Mouse (Mus musculus) embryo, embryonic 10.5 days (tissue): Measurements from ENCODE around the gene Calm2.

Source experiments
- DNase-seq: peaks from one replicate; pipeline ENCODE4 v3.0.0-alpha.2; 2015; ENCODE audit warnings: low spot score

The Calm2 gene

GRCm38 (mm10) chr17:87458911-87459749 lies 12.4 kb upstream of the Calm2 start:
- DNase-seq: peak; percentile 56

DNA sequence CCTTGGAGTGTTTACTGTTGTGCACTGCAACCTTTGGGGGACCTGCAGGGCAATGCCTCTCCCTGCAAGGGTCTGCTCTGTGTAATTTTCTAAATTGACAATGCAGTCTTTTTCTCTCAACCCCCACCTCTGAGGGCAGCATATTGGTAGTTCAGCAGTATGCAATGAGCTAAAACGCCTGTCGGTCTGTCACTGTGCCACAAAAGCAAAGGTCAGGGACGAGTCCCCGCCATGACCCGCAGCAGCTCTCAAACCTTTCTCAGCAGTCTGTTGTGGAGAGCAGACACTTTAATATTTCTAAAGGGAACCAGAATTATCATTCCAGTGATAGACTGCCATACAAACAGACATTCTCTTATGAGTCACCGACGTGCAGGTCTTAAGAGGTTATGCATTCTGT lies 11.2 kb upstream of the Calm2 start:
- DNase-seq: peak; percentile 41

DNA sequence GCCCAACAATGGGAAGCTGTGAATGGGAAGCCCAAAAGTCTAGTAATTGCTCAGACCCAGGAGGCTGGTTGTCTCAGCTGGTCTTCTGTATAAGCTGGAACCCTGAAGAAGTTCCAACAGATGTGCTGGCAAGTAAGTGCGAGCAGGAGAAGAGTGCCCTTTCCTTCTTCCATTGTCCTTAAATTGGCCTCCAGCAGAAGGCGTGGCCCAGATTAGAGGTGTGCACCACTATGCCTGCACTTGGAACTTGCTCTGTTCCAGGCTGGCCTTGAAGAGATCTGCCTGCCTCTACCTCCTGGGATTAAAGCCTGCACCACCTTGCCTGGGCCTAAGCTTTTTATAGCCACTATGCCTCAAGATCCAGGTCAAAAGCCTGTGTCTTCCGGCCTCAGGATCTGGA lies 7.4 kb upstream of the Calm2 start:
- no peak for DNase-seq

- no peak for DNase-seq
These were observed 6.6 kb upstream of the Calm2 start for GRCm38 (mm10) chr17:87453336-87453735.

DNA sequence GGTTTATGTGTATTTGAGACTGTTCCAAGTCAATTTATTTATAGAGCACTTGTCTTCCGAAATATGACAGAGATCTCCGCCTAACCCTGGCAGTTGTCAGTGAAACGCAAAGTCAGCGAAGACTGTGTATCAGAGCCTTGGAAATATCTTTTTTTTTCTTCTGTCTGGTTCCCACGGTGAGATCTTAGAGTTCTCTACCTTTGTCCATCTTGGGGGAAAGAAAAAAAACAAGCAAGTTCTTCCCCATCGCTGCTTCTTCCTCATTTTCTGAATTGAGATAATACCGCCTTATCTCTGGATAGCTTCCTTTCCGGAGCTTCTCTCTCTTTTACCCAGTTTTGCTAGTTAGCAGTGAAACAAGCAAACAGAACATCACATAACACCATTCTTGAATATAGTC lies 2.1 kb upstream of the Calm2 start:
- DNase-seq: no peak

GRCm38 (mm10) chr17:87448339-87448738 lies 1.6 kb upstream of the Calm2 start:
- no peak for DNase-seq

DNA sequence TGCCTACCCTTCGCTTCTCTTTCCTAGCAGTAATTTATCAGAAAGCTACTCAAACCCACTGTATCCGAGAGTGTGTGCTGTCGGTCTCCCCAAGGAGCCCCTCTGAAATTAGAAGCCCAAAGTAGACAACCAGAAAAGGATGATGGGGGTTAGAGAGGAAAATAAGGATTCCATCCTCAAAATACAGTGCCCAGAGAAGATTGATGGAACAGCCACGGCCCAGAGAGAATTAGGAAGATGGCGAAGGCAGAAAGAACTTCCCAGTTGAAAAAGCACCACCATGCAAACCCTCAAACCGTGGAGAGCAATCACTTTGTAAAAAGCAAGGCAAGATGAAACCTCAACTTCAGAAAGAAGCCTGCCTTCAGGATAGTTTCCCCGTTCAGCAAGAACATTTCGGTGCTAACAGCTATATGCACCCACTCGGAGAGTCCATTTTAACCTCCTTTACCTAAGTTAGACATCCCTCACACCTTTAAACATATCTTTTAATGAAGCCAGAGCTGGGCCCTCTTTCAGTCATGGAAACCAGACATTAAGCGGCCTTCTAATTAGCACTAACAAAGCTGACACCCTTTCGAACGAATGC lies 971 bp upstream of the Calm2 start:
- peak; percentile 26 for DNase-seq

- peak; percentile 80 for DNase-seq
These were observed 593 bp downstream of the Calm2 start for GRCm38 (mm10) chr17:87445917-87446766.

DNA sequence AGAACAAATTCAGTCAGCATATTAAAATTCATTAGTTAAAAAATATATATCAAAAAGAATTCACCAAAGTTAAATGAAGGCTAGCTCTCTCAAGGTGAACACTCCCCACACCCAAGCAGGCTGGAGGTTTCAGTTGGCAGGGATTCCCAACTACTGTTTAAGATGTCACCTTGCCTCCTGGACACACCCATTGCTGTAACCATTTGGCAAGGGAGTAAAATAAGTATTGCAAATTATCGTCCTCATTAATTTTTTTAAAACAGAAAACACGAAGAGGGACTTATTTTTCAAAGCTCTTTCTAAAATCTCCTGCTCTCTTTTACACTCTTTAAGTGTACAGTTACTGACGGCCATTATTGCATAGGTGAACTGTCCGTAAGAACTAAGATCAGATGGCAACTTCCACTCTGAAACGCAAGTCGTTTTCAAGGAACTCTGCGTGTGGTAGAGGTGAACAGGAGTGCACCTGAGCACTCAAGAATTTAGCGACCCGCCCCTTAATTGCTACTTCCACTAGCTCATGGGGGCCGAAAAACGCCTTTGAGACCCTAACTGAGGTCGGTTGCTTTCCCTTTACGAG lies 1.3 kb downstream of the Calm2 start:
- DNase-seq: no peak

GRCm38 (mm10) chr17:87444763-87445162 lies 2.0 kb downstream of the Calm2 start:
- DNase-seq: no peak

DNA sequence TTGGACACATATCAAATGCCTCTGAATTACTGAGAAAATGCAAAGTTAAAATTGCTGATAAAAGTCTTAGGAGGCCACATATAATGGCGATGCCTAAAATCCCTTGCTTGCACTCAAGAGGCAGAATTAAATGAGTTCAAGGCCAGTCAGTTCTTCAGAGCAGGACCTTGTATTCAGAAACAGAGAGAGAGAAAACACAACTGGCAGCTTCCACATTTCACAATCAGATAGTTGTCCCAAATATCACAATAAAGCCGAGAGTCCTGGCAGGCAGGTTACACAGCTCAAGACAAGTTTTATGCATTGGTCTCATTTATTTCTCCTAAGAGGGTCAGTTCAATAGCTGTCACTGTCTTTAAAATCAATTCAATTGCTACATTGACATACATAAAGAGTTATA lies 5.2 kb downstream of the Calm2 start:
- no peak for DNase-seq

DNA sequence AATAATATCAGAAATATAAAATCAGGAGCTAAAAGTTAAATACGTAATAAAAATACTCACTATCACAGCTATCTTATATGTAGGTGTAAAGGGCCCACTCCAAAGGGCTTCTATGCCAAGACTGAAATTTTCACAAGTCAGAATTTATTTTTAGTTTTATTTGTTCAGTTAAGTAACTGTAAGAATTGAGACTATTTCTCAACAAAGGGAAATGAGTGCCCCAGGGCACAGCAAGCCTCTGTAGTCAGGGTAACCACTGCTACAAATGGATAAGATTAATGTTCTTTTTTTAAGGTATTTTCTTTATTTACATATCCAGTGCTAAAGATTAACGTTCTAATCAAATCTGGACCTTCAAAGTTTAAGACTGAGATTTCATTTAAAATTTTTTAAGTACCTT lies 7.3 kb downstream of the Calm2 start:
- no peak for DNase-seq

DNA sequence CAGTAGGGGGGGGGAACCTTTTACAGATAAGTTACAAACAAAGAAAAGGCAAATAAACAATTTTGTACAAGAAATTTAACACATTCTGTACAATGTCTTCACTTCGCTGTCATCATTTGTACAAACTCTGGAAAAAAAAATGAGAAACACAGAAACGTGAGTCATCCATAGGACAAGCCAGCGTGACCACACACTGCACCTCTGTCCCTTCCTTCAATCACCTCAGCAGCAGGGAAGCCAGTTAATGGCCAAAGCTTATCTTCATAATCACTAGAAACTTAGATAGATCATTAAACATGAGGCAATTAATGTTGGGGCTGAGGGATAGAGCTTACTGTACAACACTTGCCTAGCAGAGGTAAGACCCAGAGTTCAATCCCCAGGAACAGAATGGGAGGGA lies 12.8 kb downstream of the Calm2 start:
- DNase-seq: no peak

DNA sequence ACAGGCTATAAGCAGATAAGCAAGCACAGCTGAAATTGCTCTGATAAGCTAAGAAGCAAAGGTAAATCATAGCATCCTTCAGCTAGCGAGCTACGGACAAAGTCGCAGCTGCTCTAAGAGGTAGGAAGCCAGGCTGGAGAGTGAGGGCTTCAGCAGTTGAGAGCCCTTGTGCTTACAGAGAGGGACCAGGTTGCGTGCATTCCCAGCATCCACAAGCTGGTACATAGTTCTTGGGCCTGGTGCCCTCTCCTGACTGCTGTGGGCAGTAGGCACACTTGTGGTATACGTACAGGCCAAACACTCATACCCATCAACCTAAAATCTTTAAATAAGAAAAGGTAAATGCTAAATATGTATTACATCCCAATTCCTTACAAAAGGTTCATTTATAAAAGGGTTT lies 14.0 kb downstream of the Calm2 start:
- DNase-seq: no peak

GRCm38 (mm10) chr17:87432314-87432713 lies 14.4 kb downstream of the Calm2 start:
- no peak for DNase-seq

GRCm38 (mm10) chr17:87429431-87429830 lies 17.3 kb downstream of the Calm2 start:
- no peak for DNase-seq

GRCm38 (mm10) chr17:87427511-87427910 lies 19.2 kb downstream of the Calm2 start, which contains the start of gene Stpg4:
TSS of gene Stpg4 (minus strand) at chr17:87427741.
- DNase-seq: no peak

DNA sequence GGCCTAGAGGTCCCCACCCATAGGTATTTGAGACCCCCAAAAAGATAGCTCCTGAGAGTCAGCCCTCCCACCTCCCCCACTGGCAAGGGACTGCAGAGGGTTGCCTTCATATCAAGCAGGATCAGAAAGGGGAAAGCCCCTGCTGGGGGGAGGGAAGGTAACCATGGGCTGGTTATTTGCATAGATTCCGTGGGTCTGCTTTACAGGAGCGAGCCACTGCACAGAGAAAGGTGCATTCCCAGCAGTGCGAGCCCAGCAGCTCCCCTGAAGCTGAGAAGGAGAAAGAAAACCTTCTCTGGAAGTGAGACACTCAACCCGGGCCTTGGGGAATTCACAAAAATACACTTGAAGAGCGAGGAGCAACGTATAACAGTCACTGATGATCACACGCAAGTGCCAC lies 28.7 kb downstream of the Calm2 start:
- DNase-seq: no peak

DNA sequence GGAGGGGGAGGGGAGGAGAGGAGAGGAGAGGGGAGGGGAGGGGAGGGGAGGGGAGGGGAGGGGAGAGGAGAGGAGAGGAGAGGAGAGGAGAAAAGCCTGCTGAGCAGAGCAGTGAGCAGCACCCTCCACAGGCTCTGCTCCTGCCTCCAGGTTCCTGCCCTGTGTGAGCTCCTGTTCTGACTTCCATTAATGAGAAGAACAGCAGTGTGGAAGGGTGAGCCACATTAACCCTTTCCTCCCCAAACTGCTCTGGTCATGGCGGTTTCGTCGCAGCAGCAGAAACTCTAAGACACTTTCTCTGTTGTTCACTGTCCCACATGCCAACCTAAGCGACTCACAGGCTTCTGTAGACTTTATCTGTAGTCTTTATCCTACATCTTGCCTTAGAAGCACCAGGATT lies 40.1 kb downstream of the Calm2 start:
- DNase-seq: no peak

DNA sequence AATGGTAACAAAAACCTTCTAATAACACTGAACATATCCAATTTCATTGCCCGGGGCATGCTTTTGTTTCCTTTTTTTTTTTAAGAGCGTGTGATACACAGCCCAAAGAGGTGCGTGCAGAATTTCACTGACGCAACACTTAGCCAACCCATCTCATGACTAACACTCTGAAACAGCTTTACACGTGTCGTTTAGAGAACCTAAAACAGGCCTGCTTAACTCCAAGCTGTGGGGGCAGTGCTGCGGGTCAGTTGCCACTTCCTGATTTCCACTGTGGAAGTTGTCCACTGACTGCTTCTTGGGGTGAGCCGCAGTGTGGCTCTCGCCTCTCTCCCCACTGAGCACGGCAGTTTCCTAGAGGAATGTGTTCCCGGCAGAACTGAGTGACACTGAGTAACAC lies 41.2 kb downstream of the Calm2 start:
- no peak for DNase-seq

- DNase-seq: no peak
These were observed 43.3 kb downstream of the Calm2 start for GRCm38 (mm10) chr17:87403462-87403861.

DNA sequence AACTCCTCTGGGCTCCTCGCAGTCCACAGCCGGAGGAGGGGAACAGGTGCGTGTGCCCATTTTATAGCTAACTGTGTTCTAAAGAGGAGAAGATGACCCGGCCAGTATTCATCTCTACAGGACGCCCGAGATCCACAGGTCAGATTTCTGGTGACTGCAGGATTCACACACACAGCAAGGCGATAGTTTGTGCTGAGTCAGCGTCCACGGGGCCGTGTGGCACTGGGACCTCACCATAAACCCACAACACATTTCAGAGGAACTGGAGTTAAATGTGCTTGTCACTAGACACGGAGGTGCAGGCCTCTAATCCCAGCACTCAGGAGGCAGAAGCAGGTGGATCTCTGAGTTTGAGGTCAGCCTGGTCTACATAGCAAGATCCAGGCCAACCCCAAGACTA lies 44.3 kb downstream of the Calm2 start:
- DNase-seq: no peak
